Mouse (Mus musculus) olfactory bulb, adult 2 months (tissue): ENCODE results near the gene Sipa1l3. TPM values are rescaled to one million over a fixed set of nuclear protein-coding genes. Genes with fewer than 3 reads are reported as not detected.

ENCODE experiments used
- H3K27ac ChIP-seq: fragments of 200-500 bp; 2 replicates; pipeline ENCODE4 v1.5.1; 2012; ENCODE audit warnings: low read depth, low read length; ENCODE audit not compliant: insufficient read depth
- H3K4me1 ChIP-seq: fragments of 200-500 bp; 2 replicates; pipeline ENCODE4 v1.6.1; 2012; ENCODE audit warnings: low read length; ENCODE audit not compliant: control insufficient read depth, insufficient read depth
- H3K4me3 ChIP-seq: fragments of 200-500 bp; 2 replicates; pipeline ENCODE4 v1.5.1; 2012; ENCODE audit warnings: mild to moderate bottlenecking, low read depth, low read length, moderate library complexity; ENCODE audit not compliant: insufficient read depth
- CTCF ChIP-seq: fragments of 200-500 bp; IDR thresholded peaks from 2 replicates; pipeline ENCODE4 v1.5.1; 2012; ENCODE audit warnings: low read depth, mild to moderate bottlenecking, low read length, moderate library complexity; ENCODE audit not compliant: insufficient read depth
- POLR2A ChIP-seq: fragments of 200-500 bp; IDR thresholded peaks from 2 replicates; pipeline ENCODE4 v1.6.1; 2012; ENCODE audit warnings: mild to moderate bottlenecking, low read depth, low read length, moderate library complexity; ENCODE audit not compliant: insufficient read depth
- WGBS: fragments of 180-500 bp; shearing (Covaris S2); methylation state at CpG from one replicate; pipeline ENCODE4 v1.1.7; 2018; 5-methylcytosine and 5-hydroxymethylcytosine counted together
- polyA plus RNA-seq: library from polyadenylated mRNA; stranded (reverse); fragments of >200 nt; gene quantifications from 2 replicates; pipeline ENCODE4 v1.2.4, GENCODE M21; 2012; ENCODE audit warnings: low replicate concordance; ENCODE audit not compliant: missing spikeins, insufficient read depth, insufficient read length

Sipa1l3 gene
- polyA plus RNA-seq, 1 experiment, result not detected

DNA sequence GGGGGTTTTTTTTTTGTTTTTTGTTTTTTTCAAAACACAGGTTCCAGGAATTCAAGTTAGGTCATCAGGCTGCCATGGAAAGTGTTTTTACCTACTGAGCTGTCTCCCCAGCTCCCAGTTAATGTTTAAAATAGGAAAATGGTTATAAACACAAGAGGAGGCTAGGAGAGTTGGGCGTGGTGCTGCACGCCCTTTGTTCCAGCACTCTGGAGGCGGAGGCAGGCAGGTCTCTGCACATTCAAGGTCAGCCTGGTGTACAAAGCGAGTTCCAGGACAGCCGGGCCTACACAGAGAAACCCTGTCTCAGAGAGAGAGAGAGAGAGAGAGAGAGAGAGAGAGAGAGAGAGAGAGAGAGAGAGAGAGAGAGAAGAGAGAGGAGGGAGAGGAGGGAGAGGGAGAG lies 22.7 kb upstream of the Sipa1l3 start:
- 91% methylated on average over 5 of the region's 5 CpGs for WGBS
- Histone ChIP-seq H3K27ac (no peak overlapping the region), H3K4me3 (no peak overlapping the region), H3K4me1 (no peaks in the 10 kb centered on the region)
- TF ChIP-seq POLR2A (no peak), CTCF (no peak)

DNA sequence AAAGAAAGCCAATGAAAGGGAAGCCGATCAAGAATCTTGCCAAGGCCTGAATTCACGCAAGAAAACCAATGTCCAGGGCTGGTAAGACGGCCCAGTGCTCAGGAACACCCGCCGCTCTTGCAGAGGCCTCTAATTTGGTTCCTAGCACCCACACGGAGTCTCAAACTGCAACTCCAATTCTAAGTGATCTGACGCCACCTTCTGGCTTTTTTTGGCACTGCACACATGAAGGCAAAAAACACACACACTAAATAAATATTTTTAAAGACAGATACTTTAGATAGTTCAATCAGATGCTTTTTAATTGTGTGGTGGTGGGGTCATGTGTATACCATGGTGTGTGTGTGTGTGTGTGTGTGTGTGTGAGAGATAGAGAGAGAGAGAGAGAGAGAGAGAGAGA lies 22.2 kb upstream of the Sipa1l3 start:
- WGBS, result 89% methylated on average over 7 of the region's 7 CpGs
- no peaks in the 10 kb centered on the region for H3K4me1 ChIP-seq
- no peak overlapping the region for H3K4me3 ChIP-seq
- TF ChIP-seq CTCF (no peak), POLR2A (no peak)
- no peak overlapping the region for H3K27ac ChIP-seq

GRCm38 (mm10) chr7:29523700-29524099 lies 5.3 kb upstream of the Sipa1l3 start:
- no peaks in the 10 kb centered on the region for H3K4me1 ChIP-seq
- 1% methylated on average over 5 of the region's 5 CpGs for WGBS
- no peak overlapping the region for H3K27ac ChIP-seq
- TF ChIP-seq CTCF (no peak), POLR2A (no peak)
- H3K4me3 ChIP-seq, result no peak overlapping the region

DNA sequence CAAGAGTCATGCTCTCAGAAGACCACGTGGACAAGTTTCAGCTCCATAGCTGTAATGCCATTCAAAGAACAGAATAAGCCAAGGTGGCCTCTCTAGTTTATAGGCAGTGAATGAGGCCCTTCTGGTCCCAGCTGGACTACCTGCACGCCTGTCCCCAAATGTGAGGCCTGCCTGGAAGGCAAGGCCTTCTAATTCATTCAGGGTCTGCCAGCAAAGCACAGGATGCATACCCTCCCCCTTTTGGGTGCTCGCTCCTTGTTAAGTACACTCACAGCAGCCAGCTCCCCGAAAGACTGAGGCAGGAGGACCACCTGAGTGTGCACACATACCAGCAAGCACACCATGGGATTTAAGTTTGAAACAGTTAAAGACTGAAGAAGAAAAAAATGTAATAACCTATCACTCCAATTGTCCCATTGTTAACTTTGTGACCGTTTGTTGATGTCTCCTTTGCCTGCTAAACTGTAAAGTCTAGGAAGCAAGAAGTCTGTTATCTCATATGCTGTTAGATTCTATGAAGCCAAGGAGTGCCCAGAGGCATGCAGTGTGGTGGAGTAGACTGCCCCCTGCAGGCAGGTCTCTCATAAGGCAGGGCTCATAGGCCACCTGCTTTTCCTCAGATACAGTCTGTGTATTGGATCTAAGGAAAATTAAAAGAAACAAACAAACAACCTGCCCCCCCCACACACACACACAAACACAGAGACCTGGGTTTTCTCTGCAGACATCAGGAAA lies 3.6 kb upstream of the Sipa1l3 start:
- peaks cover 4% of the 10 kb centered on the region for H3K4me1 ChIP-seq
- WGBS, result 63% methylated on average over 5 of the region's 5 CpGs
- TF ChIP-seq CTCF (peak; percentile 3; the same call in 1 of the 2 replicates), POLR2A (no peak)
- H3K27ac ChIP-seq, result no peak overlapping the region
- no peak overlapping the region for H3K4me3 ChIP-seq

DNA sequence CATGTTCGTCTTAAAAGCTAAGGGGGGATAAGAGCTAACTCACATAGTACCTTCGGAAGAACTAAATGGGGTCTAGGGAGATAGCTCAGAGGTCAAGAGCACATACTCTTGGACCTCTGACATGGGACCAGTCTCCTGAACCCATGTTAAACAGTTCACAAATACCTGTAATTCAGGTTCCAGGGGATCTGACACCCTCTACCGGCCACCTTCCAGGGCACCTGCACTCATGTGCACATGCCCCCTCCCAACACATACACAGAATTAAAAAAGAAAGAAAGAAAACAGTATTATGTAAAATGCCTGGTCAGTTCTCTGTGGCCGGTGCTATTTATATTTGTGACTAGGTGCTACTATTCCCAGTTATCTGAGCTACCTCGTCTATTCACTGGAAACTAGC lies 2.9 kb upstream of the Sipa1l3 start:
- WGBS, result 75% methylated on average over 5 of the region's 5 CpGs
- Histone ChIP-seq H3K4me3 (no peak overlapping the region), H3K27ac (no peak overlapping the region), H3K4me1 (peaks cover 7% of the 10 kb centered on the region)
- TF ChIP-seq POLR2A (no peak), CTCF (no peak)

DNA sequence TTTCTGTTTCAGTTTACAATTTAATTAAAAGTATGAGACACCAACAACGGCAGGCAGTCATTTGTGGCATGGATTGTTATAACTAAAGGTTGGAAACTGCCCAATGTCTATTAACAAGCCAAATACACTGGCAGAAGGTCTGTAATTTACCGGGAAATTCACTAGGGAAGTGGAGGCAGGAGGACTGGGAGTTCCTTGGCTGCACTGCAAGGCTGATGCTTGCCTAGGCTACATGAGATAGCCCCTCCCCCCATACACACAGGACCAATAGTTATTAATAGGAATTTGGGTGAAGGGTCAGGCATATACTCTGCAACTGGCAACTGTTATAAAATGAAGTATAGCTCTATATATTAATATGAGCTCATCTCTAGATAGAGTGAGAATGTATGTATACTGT lies 2.4 kb upstream of the Sipa1l3 start:
- WGBS, result 37% methylated on average over 2 of the region's 2 CpGs
- H3K4me1 ChIP-seq, result peaks cover 7% of the 10 kb centered on the region
- TF ChIP-seq POLR2A (no peak), CTCF (no peak)
- H3K4me3 ChIP-seq, result no peak overlapping the region
- H3K27ac ChIP-seq, result no peak overlapping the region

- no peak overlapping the region for H3K27ac ChIP-seq
- peak overlapping the region; percentile 75 for H3K4me3 ChIP-seq
- no peak for TF ChIP-seq POLR2A
- no peak for TF ChIP-seq CTCF
- peaks cover 7% of the 10 kb centered on the region for H3K4me1 ChIP-seq
- WGBS, result under 1% methylated on average over 19 of the region's 19 CpGs
Observed at GRCm38 (mm10) chr7:29519211-29519550, 740 bp upstream of the Sipa1l3 start.

DNA sequence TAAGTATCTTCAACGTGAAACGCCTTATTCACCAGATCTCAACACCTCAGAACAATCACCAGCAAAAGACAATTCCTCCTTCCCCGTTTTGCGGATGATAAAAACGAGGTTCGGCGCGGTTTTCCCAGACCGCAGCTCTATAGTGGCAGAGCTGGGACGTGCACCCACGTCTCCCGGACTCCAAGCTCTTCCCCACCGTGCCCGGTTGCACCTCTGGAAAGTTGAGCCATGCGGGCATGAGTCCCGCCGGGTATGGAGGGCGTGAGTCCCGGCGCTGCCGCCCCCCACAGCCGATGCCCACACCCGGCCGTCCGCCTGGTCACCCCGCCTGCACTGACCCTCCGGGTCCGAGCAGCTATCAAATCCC lies 404 bp downstream of the Sipa1l3 start:
- WGBS, result under 1% methylated on average over 28 of the region's 28 CpGs
- H3K27ac ChIP-seq, result no peak overlapping the region
- H3K4me3 ChIP-seq, result peak overlapping the region; percentile 75
- peaks cover 7% of the 10 kb centered on the region for H3K4me1 ChIP-seq
- TF ChIP-seq CTCF (0 out of 2 replicates have a peak, but pooled peaks have one; percentile 22), POLR2A (no peak)

DNA sequence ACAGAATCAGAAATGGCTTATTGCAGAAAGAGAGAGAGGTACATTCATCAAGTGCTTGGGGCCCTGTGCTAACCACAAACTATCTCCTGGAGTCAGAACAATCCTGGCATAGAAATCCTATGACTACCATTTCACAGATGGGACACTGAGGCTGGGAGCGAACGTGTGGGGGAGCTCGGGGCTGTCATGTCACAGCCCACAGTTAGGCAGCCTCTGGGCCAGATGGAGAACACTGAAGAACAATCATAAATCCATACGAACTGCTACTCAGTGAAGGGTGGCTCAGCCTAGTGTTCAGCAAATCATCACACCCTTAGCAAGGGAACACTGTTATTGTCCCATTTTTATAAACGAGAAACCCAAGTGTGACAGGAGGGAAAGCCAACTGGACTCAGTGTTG lies 1.3 kb downstream of the Sipa1l3 start:
- peaks cover 7% of the 10 kb centered on the region for H3K4me1 ChIP-seq
- no peak for TF ChIP-seq POLR2A
- TF ChIP-seq CTCF, result no peak
- peak overlapping the region; percentile 12; the same call in 1 of the 2 replicates for H3K4me3 ChIP-seq
- no peak overlapping the region for H3K27ac ChIP-seq
- 51% methylated on average over 5 of the region's 5 CpGs for WGBS
